Mouse (Mus musculus) heart, embryonic 12.5 days (tissue): ENCODE results near the gene Jmjd1c. TPM values are rescaled to one million over a fixed set of nuclear protein-coding genes. Genes with fewer than 3 reads are reported as not detected.

Experiments used
- polyA plus RNA-seq: library from polyadenylated mRNA; unstranded; fragments of >200 nt; fragmentation: Nextera tagmentation; extraction: Ambion mirVana; gene quantifications from 2 replicates; pipeline ENCODE4 v1.2.1, GENCODE M21; 2016

Gene Jmjd1c
- polyA plus RNA-seq, 1 experiment from 2014 or later = 37.9 TPM

Other genes with a start within 250 kb of the Jmjd1c start
- 28.4 and 29.3 TPM in 2 replicates for gene Reep3, start 820 bp downstream of the Jmjd1c start, polyA plus RNA-seq
- gene Nrbf2, start 189.2 kb downstream of the Jmjd1c start, polyA plus RNA-seq = 31.9 and 36.0 TPM in 2 replicates